ENCODE assay signal across 22 mouse cellular contexts in the genomic region with DNA sequence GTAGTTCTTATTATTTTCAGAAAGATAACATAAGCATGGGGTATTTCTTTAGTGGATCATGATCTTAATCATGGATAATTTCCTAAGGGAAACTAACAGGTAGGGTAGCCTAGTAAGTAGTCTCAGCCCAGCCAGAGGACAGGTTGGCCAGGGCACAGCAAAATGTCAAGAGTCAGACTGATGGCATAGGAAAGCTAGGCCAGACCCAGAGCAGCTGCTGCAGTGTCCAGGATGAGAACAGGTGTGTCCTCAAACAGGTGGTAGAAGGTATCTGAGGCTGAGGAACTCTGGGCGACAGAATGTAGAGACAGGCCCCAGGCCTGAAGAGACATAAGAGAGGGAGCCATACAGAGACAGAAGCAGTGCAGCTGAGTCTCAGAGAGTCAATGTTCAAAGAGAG. TPM values are rescaled to one million over a fixed set of nuclear protein-coding genes. Genes with fewer than 3 reads are reported as not detected.
DNase-seq lines count a peak whose midpoint lies in the region; ATAC-seq and TF ChIP-seq lines count a peak whose summit lies in the region.
"Had no signal": no experiment of that assay in that cellular context is flagged by ENCODE, and none has a peak within 500 bp of the region (broad histone marks: within the 10 kb centered on the region; RNA-seq: fewer than 3 reads in every experiment).

No protein-coding gene starts in this region.

- H3K36me3 ChIP-seq in forebrain, embryonic 10.5 days (replicated peaks): no peaks in the 10 kb centered on the region
- H3K36me3 ChIP-seq in forebrain, embryonic 13.5 days (ENCODE audit: poor library complexity, severe bottlenecking): no peaks in the 10 kb centered on the region
- H3K36me3 ChIP-seq in heart, embryonic 12.5 days: no peaks in the 10 kb centered on the region
- H3K36me3 ChIP-seq in liver, embryonic 11.5 days (ENCODE audit: control insufficient read depth, insufficient read depth, low read length): no peaks in the 10 kb centered on the region
- H3K36me3 ChIP-seq in liver, postnatal 0 days (replicated peaks; ENCODE audit: insufficient read depth, low read length): no peaks in the 10 kb centered on the region
- H3K36me3 ChIP-seq in myocyte (ENCODE audit: control insufficient read depth, insufficient read depth): no peaks in the 10 kb centered on the region
- no peaks in the 10 kb centered on the region for H3K36me3 ChIP-seq in midbrain, embryonic 13.5 days
- H3K36me3 ChIP-seq: G1E had no signal

- TF ChIP-seq EP300 in liver, postnatal 0 days (IDR thresholded peaks at IDR 0.05; ENCODE audit: low read depth): no peak

- H3K9me3 ChIP-seq in forebrain, embryonic 10.5 days: no peaks in the 10 kb centered on the region
- H3K9me3 ChIP-seq in forebrain, embryonic 13.5 days (replicated peaks): no peaks in the 10 kb centered on the region
- no peaks in the 10 kb centered on the region for H3K9me3 ChIP-seq in heart, embryonic 12.5 days (replicated peaks)
- H3K9me3 ChIP-seq in liver, embryonic 11.5 days (ENCODE audit: control insufficient read depth, low read length): no peaks in the 10 kb centered on the region
- H3K9me3 ChIP-seq in liver, postnatal 0 days (ENCODE audit: low read length): no peaks in the 10 kb centered on the region
- no peaks in the 10 kb centered on the region for H3K9me3 ChIP-seq in midbrain, embryonic 13.5 days
- H3K9me3 ChIP-seq: G1E had no signal

- H3K4me2 ChIP-seq in forebrain, embryonic 13.5 days: no peak overlapping the region
- no peak overlapping the region for H3K4me2 ChIP-seq in heart, embryonic 12.5 days
- no peak overlapping the region for H3K4me2 ChIP-seq in liver, embryonic 11.5 days
- no peak overlapping the region for H3K4me2 ChIP-seq in liver, postnatal 0 days (ENCODE audit: low read depth, low read length)
- H3K4me2 ChIP-seq in myocyte (ENCODE audit: low read depth): no peak overlapping the region
- no peak overlapping the region for H3K4me2 ChIP-seq in midbrain, embryonic 13.5 days (replicated peaks)

- H3K27me3 ChIP-seq in forebrain, embryonic 10.5 days (ENCODE audit: poor library complexity, severe bottlenecking): no peaks in the 10 kb centered on the region
- no peaks in the 10 kb centered on the region for H3K27me3 ChIP-seq in forebrain, embryonic 13.5 days
- H3K27me3 ChIP-seq in heart, embryonic 12.5 days (replicated peaks): 0 out of 2 replicates have a peak, but pooled peaks cover 8% of the 10 kb centered on the region
- no peaks in the 10 kb centered on the region for H3K27me3 ChIP-seq in liver, embryonic 11.5 days (replicated peaks; ENCODE audit: control insufficient read depth, insufficient read depth, low read length)
- H3K27me3 ChIP-seq in liver, postnatal 0 days (ENCODE audit: insufficient read depth, low read length): no peaks in the 10 kb centered on the region
- H3K27me3 ChIP-seq in myocyte (ENCODE audit: control insufficient read depth, insufficient read depth, insufficient read length): no peaks in the 10 kb centered on the region
- no peaks in the 10 kb centered on the region for H3K27me3 ChIP-seq in midbrain, embryonic 13.5 days
- H3K27me3 ChIP-seq: CH12.LX, Patski had no signal

- no peak overlapping the region for H3K9ac ChIP-seq in forebrain, embryonic 13.5 days
- H3K9ac ChIP-seq in heart, embryonic 12.5 days: no peak overlapping the region
- H3K9ac ChIP-seq in liver, embryonic 11.5 days (ENCODE audit: low read depth, low read length): no peak overlapping the region
- H3K9ac ChIP-seq in liver, postnatal 0 days (replicated peaks): no peak overlapping the region
- H3K9ac ChIP-seq in midbrain, embryonic 13.5 days (replicated peaks): no peak overlapping the region

- DNase-seq in forebrain, embryonic 10.5 days (ENCODE audit: extremely low spot score, low spot score): peak; percentile 9
- DNase-seq in heart, adult 11 months: peak; percentile 68
- DNase-seq in liver, embryonic 11.5 days (ENCODE audit: low spot score): peak; percentile 7
- no peak for DNase-seq in liver, postnatal 0 days
- DNase-seq: adrenal gland, adult 2 months; adrenal gland, adult 8-10 months; adrenal gland, postnatal 10 days; adrenal gland, postnatal 14 days; adrenal gland, postnatal 25 days; adrenal gland, postnatal 36 days; B cell, adult 2 months; cerebellum, adult 11 months; cerebellum, adult 11-12 months had no signal

- TF ChIP-seq POLR2A in myocyte (IDR thresholded peaks at IDR 0.05; ENCODE audit: insufficient read length, low read depth): no peak

- no peak overlapping the region for H3K27ac ChIP-seq in forebrain, embryonic 10.5 days
- H3K27ac ChIP-seq in forebrain, embryonic 13.5 days: no peak overlapping the region
- H3K27ac ChIP-seq in heart, embryonic 12.5 days (ENCODE audit: poor library complexity, severe bottlenecking): no peak overlapping the region
- H3K27ac ChIP-seq in liver, embryonic 11.5 days (ENCODE audit: low read depth, low read length): no peak overlapping the region
- H3K27ac ChIP-seq in liver, postnatal 0 days (ENCODE audit: low read depth): no peak overlapping the region
- H3K27ac ChIP-seq in midbrain, embryonic 13.5 days: no peak overlapping the region

- H3K4me1 ChIP-seq in forebrain, embryonic 10.5 days: no peaks in the 10 kb centered on the region
- H3K4me1 ChIP-seq in forebrain, embryonic 13.5 days: no peaks in the 10 kb centered on the region
- no peaks in the 10 kb centered on the region for H3K4me1 ChIP-seq in heart, embryonic 12.5 days (replicated peaks)
- no peaks in the 10 kb centered on the region for H3K4me1 ChIP-seq in liver, embryonic 11.5 days (replicated peaks; ENCODE audit: control insufficient read depth, insufficient read depth, low read length)
- H3K4me1 ChIP-seq in liver, postnatal 0 days (ENCODE audit: insufficient read depth): no peaks in the 10 kb centered on the region
- no peaks in the 10 kb centered on the region for H3K4me1 ChIP-seq in midbrain, embryonic 13.5 days (replicated peaks)

- H3K79me2 ChIP-seq in myocyte (ENCODE audit: control insufficient read depth, insufficient read depth): no peaks in the 10 kb centered on the region

- WGBS in forebrain, embryonic 10.5 days: 80% methylated on average over 1 of the region's 1 CpGs
- WGBS in forebrain, embryonic 13.5 days: 80% methylated on average over 1 of the region's 1 CpGs
- WGBS in heart, embryonic 12.5 days: 78% methylated on average over 1 of the region's 1 CpGs
- 69% methylated on average over 1 of the region's 1 CpGs for WGBS in liver, embryonic 11.5 days
- WGBS in liver, postnatal 0 days (ENCODE audit: insufficient replicate concordance): 79% methylated on average over 1 of the region's 1 CpGs
- WGBS in midbrain, embryonic 13.5 days: 92% methylated on average over 1 of the region's 1 CpGs

- H3ac ChIP-seq in myocyte (ENCODE audit: control insufficient read depth, insufficient read length): no peak overlapping the region

- no peak for ATAC-seq in forebrain, embryonic 13.5 days
- no peak for ATAC-seq in heart, embryonic 12.5 days (ENCODE audit: insufficient number of reproducible peaks, low FRiP score)
- no peak for ATAC-seq in liver, embryonic 11.5 days (replicated peaks; ENCODE audit: low FRiP score)
- no peak for ATAC-seq in liver, postnatal 0 days
- no peak for ATAC-seq in midbrain, embryonic 13.5 days
- ATAC-seq: activated CD4-positive, CD25-positive, alpha-beta regulatory T cell, adult 4 months; CD4-positive, CD25-positive, alpha-beta regulatory T cell, adult 4 months; Patski had no signal

- H3K4me3 ChIP-seq in forebrain, embryonic 10.5 days: no peak overlapping the region
- no peak overlapping the region for H3K4me3 ChIP-seq in forebrain, embryonic 13.5 days
- no peak overlapping the region for H3K4me3 ChIP-seq in heart, embryonic 12.5 days
- no peak overlapping the region for H3K4me3 ChIP-seq in liver, embryonic 11.5 days (ENCODE audit: low read depth, low read length)
- H3K4me3 ChIP-seq in liver, postnatal 0 days (ENCODE audit: low read depth, low read length): no peak overlapping the region
- H3K4me3 ChIP-seq in myocyte: no peak overlapping the region
- H3K4me3 ChIP-seq in midbrain, embryonic 13.5 days (replicated peaks): no peak overlapping the region

- TF ChIP-seq CTCF in liver, postnatal 0 days (IDR thresholded peaks at IDR 0.05; ENCODE audit: low read depth): no peak

TF ChIP-seq in myocyte, 11 proteins besides CTCF, POLR2A, EP300 and RAD21:
- peak in 1 of 3 experiments; percentile 59 for TF ChIP-seq MYOD1 (IDR thresholded peaks at IDR 0.05; ENCODE audit: control insufficient read depth in 1 of 3, insufficient read length in 2 of 3, low read depth in 2 of 3)
- peak in 2 of 3 experiments; percentile 14 to 47 for TF ChIP-seq MYOG (IDR thresholded peaks at IDR 0.05; ENCODE audit: control insufficient read depth in 1 of 3, insufficient read depth in 1 of 3, insufficient read length in 2 of 3, low read depth in 2 of 3)
- no peak for TF ChIP-seq USF1 (IDR thresholded peaks at IDR 0.05; ENCODE audit: low read depth)

RNA-seq across cellular contexts. Expression of a gene that starts 44.0 kb away (rescaled TPM):
- polyA plus RNA-seq in forebrain, embryonic 10.5 days (2016; fragmentation: Nextera tagmentation; extraction: Ambion mirVana): 5.1 and 5.7 TPM in 2 replicates
- polyA plus RNA-seq in forebrain, embryonic 13.5 days (2015; fragmentation: Nextera tagmentation; extraction: Ambion mirVana): 7.9 and 8.4 TPM in 2 replicates
- 3.9 and 4.1 TPM in 2 replicates for polyA plus RNA-seq in heart, embryonic 12.5 days (2016; fragmentation: Nextera tagmentation; extraction: Ambion mirVana)
- 2.0 and 2.9 TPM in 2 replicates for polyA plus RNA-seq in liver, embryonic 11.5 days (2014; fragmentation: Nextera tagmentation; extraction: Ambion mirVana)
- 3.2 and 4.2 TPM in 2 replicates for polyA plus RNA-seq in liver, postnatal 0 days (2015; fragmentation: Nextera tagmentation; extraction: Ambion mirVana)
- 8.0 TPM for polyA plus RNA-seq in myocyte (2012; fragmentation: generic; extraction: Trizol)
- 4.7 and 9.0 TPM in 2 replicates for polyA plus RNA-seq in midbrain, embryonic 13.5 days (2015; fragmentation: Nextera tagmentation; extraction: Ambion mirVana)

RNA-seq across cellular contexts. Expression of a gene that starts 44.0 kb away (rescaled TPM):
- polyA plus RNA-seq in forebrain, embryonic 10.5 days (2016; fragmentation: Nextera tagmentation; extraction: Ambion mirVana): 25.9 and 26.1 TPM in 2 replicates
- polyA plus RNA-seq in forebrain, embryonic 13.5 days (2015; fragmentation: Nextera tagmentation; extraction: Ambion mirVana): 28.8 and 31.6 TPM in 2 replicates
- polyA plus RNA-seq in heart, embryonic 12.5 days (2016; fragmentation: Nextera tagmentation; extraction: Ambion mirVana): 35.7 and 37.1 TPM in 2 replicates
- 19.9 and 22.2 TPM in 2 replicates for polyA plus RNA-seq in liver, embryonic 11.5 days (2014; fragmentation: Nextera tagmentation; extraction: Ambion mirVana)
- 20.0 and 21.3 TPM in 2 replicates for polyA plus RNA-seq in liver, postnatal 0 days (2015; fragmentation: Nextera tagmentation; extraction: Ambion mirVana)
- polyA plus RNA-seq in myocyte (2012; fragmentation: generic; extraction: Trizol): 8.3 TPM
- 27.4 and 28.2 TPM in 2 replicates for polyA plus RNA-seq in midbrain, embryonic 13.5 days (2015; fragmentation: Nextera tagmentation; extraction: Ambion mirVana)
